29 mouse cellular contexts compared by ENCODE assay signal in genomic region chr11:121129616-121130015, GRCm38 (mm10). TPM values are rescaled to one million over a fixed set of nuclear protein-coding genes. Genes with fewer than 3 reads are reported as not detected.
DNase-seq lines count a peak whose midpoint lies in the region; ATAC-seq and TF ChIP-seq lines count a peak whose summit lies in the region.
"Had no signal": no experiment of that assay in that cellular context is flagged by ENCODE, and none has a peak within 500 bp of the region (broad histone marks: within the 10 kb centered on the region; RNA-seq: fewer than 3 reads in every experiment).

No protein-coding gene starts in this region.

- no peaks in the 10 kb centered on the region for H3K4me1 ChIP-seq in lung, postnatal 0 days (ENCODE audit: insufficient read depth, low read depth, low read length)
- H3K4me1 ChIP-seq in lung, adult 2 months (ENCODE audit: control insufficient read depth, insufficient read depth, low read length), result no peaks in the 10 kb centered on the region
- H3K4me1 ChIP-seq: embryonic facial prominence, embryonic 15.5 days; forebrain, embryonic 15.5 days; hindbrain, embryonic 13.5 days had no signal

- no peak overlapping the region for H3K4me3 ChIP-seq in gastrocnemius, adult 2 months
- no peak overlapping the region for H3K4me3 ChIP-seq in lung, postnatal 0 days (ENCODE audit: low read depth, low read length)
- no peak overlapping the region for H3K4me3 ChIP-seq in lung, adult 2 months (replicated peaks; ENCODE audit: extremely low read depth, low read depth, low read length)
- no peak overlapping the region for H3K4me3 ChIP-seq in myocyte
- H3K4me3 ChIP-seq: embryonic facial prominence, embryonic 15.5 days; erythroblast, embryonic 14.5 days; forebrain, embryonic 15.5 days; hindbrain, embryonic 13.5 days had no signal

- H3K79me2 ChIP-seq in myocyte (ENCODE audit: control insufficient read depth, insufficient read depth), result no peaks in the 10 kb centered on the region

- no peak overlapping the region for H3ac ChIP-seq in myocyte (ENCODE audit: control insufficient read depth, insufficient read length)

- no peaks in the 10 kb centered on the region for H3K27me3 ChIP-seq in lung, postnatal 0 days (replicated peaks; ENCODE audit: insufficient read depth, low read length)
- H3K27me3 ChIP-seq in myocyte (ENCODE audit: control insufficient read depth, insufficient read depth, insufficient read length), result no peaks in the 10 kb centered on the region
- H3K27me3 ChIP-seq: embryonic facial prominence, embryonic 15.5 days; forebrain, embryonic 15.5 days; hindbrain, embryonic 13.5 days had no signal

- ATAC-seq in lung, postnatal 0 days, result no peak
- no peak for ATAC-seq in activated CD4-positive, CD25-positive, alpha-beta regulatory T cell, adult 4 months
- ATAC-seq: forebrain, embryonic 15.5 days; hindbrain, postnatal 0 days had no signal

- 50% methylated on average over 1 of the region's 1 CpGs for WGBS in lung, postnatal 0 days
- 30% methylated on average over 1 of the region's 1 CpGs for WGBS in lung, adult 2 months

- no peak for DNase-seq in gastrocnemius, adult 2 months
- DNase-seq in gastrocnemius, postnatal 36 days, result no peak
- DNase-seq in lung, postnatal 0 days (ENCODE audit: low spot score), result peak; percentile 36
- no peak for DNase-seq in lung, adult 2 months
- DNase-seq in NIH3T3 (ENCODE audit: low read depth), result peak; percentile 84
- no peak for DNase-seq in frontal cortex, postnatal 36 days (ENCODE audit: low spot score in 2 of 2)
- DNase-seq: adrenal gland, adult 2 months; adrenal gland, postnatal 25 days; cerebellum, adult 2 months; cerebellum, postnatal 10 days; embryo, embryonic 11 days; gastrocnemius, postnatal 14 days; heart, postnatal 10 days; heart, postnatal 4 days had no signal

- intact Hi-C loops in gastrocnemius, adult 2 months (cut with DNase I), result no loop called here
- intact Hi-C loops in gastrocnemius, postnatal 36 days (cut with DNase I), result loop anchor here (5.0 kb wide), 1 partner anchor 72 kb away; no protein-coding TSS in a partner anchor

- no peak for TF ChIP-seq CTCF in gastrocnemius, adult 2 months (IDR thresholded peaks at IDR 0.05)
- TF ChIP-seq CTCF in lung, postnatal 0 days (IDR thresholded peaks at IDR 0.05), result no peak
- TF ChIP-seq CTCF in lung, adult 2 months (IDR thresholded peaks at IDR 0.05; ENCODE audit: insufficient read depth, low read length), result no peak

- no peaks in the 10 kb centered on the region for H3K36me3 ChIP-seq in lung, postnatal 0 days (ENCODE audit: insufficient read depth, low read length)
- no peaks in the 10 kb centered on the region for H3K36me3 ChIP-seq in myocyte (ENCODE audit: control insufficient read depth, insufficient read depth)
- H3K36me3 ChIP-seq: embryonic facial prominence, embryonic 15.5 days; forebrain, embryonic 15.5 days; hindbrain, embryonic 13.5 days had no signal

- H3K9ac ChIP-seq in lung, postnatal 0 days (replicated peaks; ENCODE audit: low read depth), result no peak overlapping the region
- H3K9ac ChIP-seq: embryonic facial prominence, embryonic 15.5 days; forebrain, embryonic 15.5 days; hindbrain, embryonic 13.5 days had no signal

- no peak for TF ChIP-seq EP300 in lung, postnatal 0 days (IDR thresholded peaks at IDR 0.05)

- H3K9me3 ChIP-seq in lung, postnatal 0 days (ENCODE audit: low read length), result no peaks in the 10 kb centered on the region
- H3K9me3 ChIP-seq: embryonic facial prominence, embryonic 15.5 days; forebrain, embryonic 15.5 days; hindbrain, embryonic 13.5 days had no signal

- TF ChIP-seq POLR2A in lung, adult 2 months (IDR thresholded peaks at IDR 0.05; ENCODE audit: borderline replicate concordance, extremely low read depth, low read depth, low read length), result no peak
- TF ChIP-seq POLR2A in myocyte (IDR thresholded peaks at IDR 0.05; ENCODE audit: insufficient read length, low read depth), result no peak

- H3K27ac ChIP-seq in gastrocnemius, adult 2 months, result 0 out of 2 replicates have a peak overlapping the region, but pooled peaks have one; percentile 4
- H3K27ac ChIP-seq in lung, postnatal 0 days (ENCODE audit: low read length), result no peak overlapping the region
- H3K27ac ChIP-seq: embryonic facial prominence, embryonic 15.5 days; forebrain, embryonic 15.5 days; hindbrain, embryonic 13.5 days; hindbrain, postnatal 0 days had no signal

- no peak overlapping the region for H3K4me2 ChIP-seq in lung, postnatal 0 days (replicated peaks; ENCODE audit: low read depth, low read length)
- peak overlapping the region; percentile 48 for H3K4me2 ChIP-seq in myocyte (ENCODE audit: low read depth)
- H3K4me2 ChIP-seq: embryonic facial prominence, embryonic 15.5 days; forebrain, embryonic 15.5 days; hindbrain, embryonic 13.5 days had no signal

TF ChIP-seq in myocyte, 11 proteins besides CTCF, POLR2A, EP300 and RAD21:
- TF ChIP-seq MYOG (IDR thresholded peaks at IDR 0.05; ENCODE audit: control insufficient read depth in 1 of 3, insufficient read depth in 1 of 3, insufficient read length in 2 of 3, low read depth in 2 of 3) (no peak), CEBPB (IDR thresholded peaks at IDR 0.05; ENCODE audit: insufficient read depth, poor library complexity, severe bottlenecking) (peak; percentile 88), REST (IDR thresholded peaks at IDR 0.05; ENCODE audit: insufficient read depth, insufficient read length) (no peak), USF1 (IDR thresholded peaks at IDR 0.05; ENCODE audit: low read depth) (peak; percentile 42)

RNA-seq across cellular contexts. Expression of gene Tex19.2, which starts 11.1 kb away (rescaled TPM):
- not detected for total RNA-seq in gastrocnemius, adult 2 months (2021)
- total RNA-seq in gastrocnemius, postnatal 36 days (2021), result not detected
- not detected in 2 replicates for polyA plus RNA-seq in lung, postnatal 0 days (2015; fragmentation: Nextera tagmentation; extraction: Ambion mirVana)
- polyA plus RNA-seq in lung, adult 2 months (2012; rRNA removed), result not detected in 2 replicates
- polyA plus RNA-seq in myocyte (2012; fragmentation: generic; extraction: Trizol), result 0.05 TPM
- not detected for polyA plus RNA-seq in activated CD4-positive, CD25-positive, alpha-beta regulatory T cell, adult 4 months (2017; shearing (Covaris generic))
- total RNA-seq: adrenal gland, adult 2 months; adrenal gland, postnatal 25 days; common myeloid progenitor, adult 5-6 weeks; gastrocnemius, postnatal 14 days; granulocyte monocyte progenitor cell, adult 5-6 weeks; heart, adult 8-10 months; heart, postnatal 10 days; heart, postnatal 4 days; hindbrain, postnatal 0 days had no signal
- polyA plus RNA-seq: adrenal gland, adult 2 months; cerebellum, adult 2 months; embryonic facial prominence, embryonic 11.5 days; embryonic facial prominence, embryonic 15.5 days; erythroblast, embryonic 14.5 days; forebrain, embryonic 11.5 days; forebrain, embryonic 15.5 days; heart, embryonic 14.5 days; hindbrain, embryonic 13.5 days; hindbrain, postnatal 0 days; intestine, embryonic 14.5 days had no signal

RNA-seq across cellular contexts. Expression of gene Tex19.1, which starts 16.3 kb away (rescaled TPM):
- not detected for total RNA-seq in gastrocnemius, adult 2 months (2021)
- total RNA-seq in gastrocnemius, postnatal 36 days (2021), result not detected
- polyA plus RNA-seq in lung, postnatal 0 days (2015; fragmentation: Nextera tagmentation; extraction: Ambion mirVana), result not detected in 2 replicates
- polyA plus RNA-seq in lung, adult 2 months (2012; rRNA removed), result not detected in 2 replicates
- not detected for polyA plus RNA-seq in myocyte (2012; fragmentation: generic; extraction: Trizol)
- not detected for polyA plus RNA-seq in activated CD4-positive, CD25-positive, alpha-beta regulatory T cell, adult 4 months (2017; shearing (Covaris generic))
- total RNA-seq: adrenal gland, adult 2 months; adrenal gland, postnatal 25 days; common myeloid progenitor, adult 5-6 weeks; gastrocnemius, postnatal 14 days; granulocyte monocyte progenitor cell, adult 5-6 weeks; heart, adult 8-10 months; heart, postnatal 10 days; heart, postnatal 4 days; hindbrain, postnatal 0 days had no signal
- polyA plus RNA-seq: embryonic facial prominence, embryonic 11.5 days; erythroblast, embryonic 14.5 days; forebrain, embryonic 11.5 days; forebrain, embryonic 15.5 days; heart, embryonic 14.5 days; hindbrain, embryonic 13.5 days; hindbrain, postnatal 0 days; intestine, embryonic 14.5 days had no signal

RNA-seq across cellular contexts. Expression of gene Uts2r, which starts 30.5 kb away (rescaled TPM):
- total RNA-seq in gastrocnemius, adult 2 months (2021), result 1 to 10 TPM; 1.4 to 3.1 TPM
- 1 to 10 TPM; 1.4 to 1.5 TPM for total RNA-seq in gastrocnemius, postnatal 36 days (2021)
- not detected in 2 replicates for polyA plus RNA-seq in lung, postnatal 0 days (2015; fragmentation: Nextera tagmentation; extraction: Ambion mirVana)
- polyA plus RNA-seq in lung, adult 2 months (2012; rRNA removed), result 0.13 TPM in 1 of 2 replicates, not detected in the other
- 0.20 TPM for polyA plus RNA-seq in myocyte (2012; fragmentation: generic; extraction: Trizol)
- not detected for polyA plus RNA-seq in activated CD4-positive, CD25-positive, alpha-beta regulatory T cell, adult 4 months (2017; shearing (Covaris generic))
- total RNA-seq: adrenal gland, adult 2 months; adrenal gland, postnatal 25 days; common myeloid progenitor, adult 5-6 weeks; granulocyte monocyte progenitor cell, adult 5-6 weeks had no signal
- polyA plus RNA-seq: embryonic facial prominence, embryonic 11.5 days; forebrain, embryonic 11.5 days; forebrain, embryonic 15.5 days; intestine, embryonic 14.5 days had no signal

RNA-seq across cellular contexts. Expression of gene Sectm1a, which starts 48.6 kb away (rescaled TPM):
- not detected for total RNA-seq in gastrocnemius, adult 2 months (2021)
- not detected for total RNA-seq in gastrocnemius, postnatal 36 days (2021)
- polyA plus RNA-seq in lung, postnatal 0 days (2015; fragmentation: Nextera tagmentation; extraction: Ambion mirVana), result 0.29 TPM in 2 replicates
- polyA plus RNA-seq in lung, adult 2 months (2012; rRNA removed), result not detected in 2 replicates
- polyA plus RNA-seq in myocyte (2012; fragmentation: generic; extraction: Trizol), result 0.12 TPM
- polyA plus RNA-seq in activated CD4-positive, CD25-positive, alpha-beta regulatory T cell, adult 4 months (2017; shearing (Covaris generic)), result not detected
- total RNA-seq: adrenal gland, adult 2 months; adrenal gland, postnatal 25 days; common myeloid progenitor, adult 5-6 weeks; ES-E14; gastrocnemius, postnatal 14 days; granulocyte monocyte progenitor cell, adult 5-6 weeks; heart, adult 8-10 months; heart, postnatal 10 days; heart, postnatal 4 days; hindbrain, postnatal 0 days had no signal
- polyA plus RNA-seq: cerebellum, adult 2 months; embryonic facial prominence, embryonic 11.5 days; erythroblast, embryonic 14.5 days; forebrain, embryonic 11.5 days; forebrain, embryonic 15.5 days; heart, embryonic 14.5 days; hindbrain, embryonic 13.5 days; hindbrain, postnatal 0 days had no signal

Comparison
In these comparisons a context has a peak if more than half of its experiments do, and no peak if none do; other contexts are left out.
1. DNase-seq: peak in lung, postnatal 0 days (single experiment) and NIH3T3 (single experiment); none in gastrocnemius, adult 2 months (single experiment), gastrocnemius, postnatal 36 days (0 of 2), lung, adult 2 months (single experiment) and frontal cortex, postnatal 36 days (0 of 2).